Mouse (Mus musculus): Measurements from ENCODE around the gene Gm37240. TPM values are rescaled to one million over a fixed set of nuclear protein-coding genes. Genes with fewer than 3 reads are reported as not detected.

Gene Gm37240
- polyA plus RNA-seq, 1 experiment from 2014 or later: 3.3 TPM

DNA sequence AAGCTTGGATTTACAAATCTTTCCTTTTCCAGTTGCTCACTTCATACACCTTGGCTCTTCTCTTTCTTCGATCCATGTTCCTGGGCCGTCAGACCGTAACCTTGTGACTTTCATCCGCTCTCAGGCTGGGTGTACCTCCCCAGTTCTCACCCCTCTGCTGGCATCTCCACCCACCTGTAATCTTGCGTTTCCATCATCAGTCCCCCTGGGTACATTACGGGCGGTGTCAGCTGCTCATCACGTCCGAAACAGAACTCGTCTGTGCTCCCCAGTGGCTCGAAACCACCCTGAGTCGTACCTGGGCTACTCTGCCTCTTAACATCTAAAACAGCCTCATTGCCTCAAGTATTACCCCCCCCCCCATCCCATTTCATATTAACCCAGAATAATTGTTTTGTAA is 1215.2 kb downstream of the Gm37240 start:
- H3K4me3 ChIP-seq (ENCODE audit: low read depth, low read length): no peak overlapping the region
- WGBS: 90% methylated on average over 12 of the region's 12 CpGs
- TF ChIP-seq CTCF (IDR thresholded peaks at IDR 0.05; ENCODE audit: low read depth): no peak
- H3K27ac ChIP-seq (ENCODE audit: low read depth, low read length): no peak overlapping the region
- no peak overlapping the region for H3K4me2 ChIP-seq (replicated peaks; ENCODE audit: low read depth)
- no peaks in the 10 kb centered on the region for H3K36me3 ChIP-seq (ENCODE audit: control insufficient read depth, insufficient read depth)
- H3K9ac ChIP-seq (ENCODE audit: low read depth, low read length): no peak overlapping the region
- no peaks in the 10 kb centered on the region for H3K9me3 ChIP-seq (ENCODE audit: control insufficient read depth)
- H3K27me3 ChIP-seq (replicated peaks; ENCODE audit: control insufficient read depth, insufficient read depth, low read length): no peaks in the 10 kb centered on the region
- no peaks in the 10 kb centered on the region for H3K4me1 ChIP-seq (replicated peaks; ENCODE audit: control insufficient read depth, insufficient read depth, low read length)
- ATAC-seq: no peak

DNA sequence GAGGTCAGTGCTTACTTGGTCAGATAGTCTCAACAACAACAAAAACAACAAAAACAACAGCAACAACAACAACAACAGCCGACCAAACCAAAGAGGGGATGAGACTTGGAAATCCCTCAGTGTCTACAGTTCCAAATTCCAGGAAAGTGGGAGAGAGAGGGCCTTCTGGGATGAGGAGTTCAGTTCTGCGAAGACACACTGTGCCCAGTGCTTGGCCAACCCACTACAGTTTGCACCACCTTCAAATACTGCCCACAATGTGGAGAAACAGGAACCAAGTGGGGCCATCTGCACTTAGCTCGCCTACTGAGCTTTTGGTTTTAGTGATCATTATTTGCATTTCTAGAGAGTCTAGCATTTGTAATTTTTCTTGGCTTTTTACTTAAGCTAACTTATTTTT is 1218.4 kb downstream of the Gm37240 start:
- Histone ChIP-seq H3K9ac (ENCODE audit: low read depth, low read length) (no peak overlapping the region), H3K36me3 (ENCODE audit: control insufficient read depth, insufficient read depth) (no peaks in the 10 kb centered on the region), H3K4me1 (replicated peaks; ENCODE audit: control insufficient read depth, insufficient read depth, low read length) (no peaks in the 10 kb centered on the region), H3K4me2 (replicated peaks; ENCODE audit: low read depth) (no peak overlapping the region), H3K9me3 (ENCODE audit: control insufficient read depth) (no peaks in the 10 kb centered on the region), H3K27me3 (replicated peaks; ENCODE audit: control insufficient read depth, insufficient read depth, low read length) (0 out of 2 replicates have a peak, but pooled peaks cover 13% of the 10 kb centered on the region), H3K27ac (ENCODE audit: low read depth, low read length) (no peak overlapping the region), H3K4me3 (ENCODE audit: low read depth, low read length) (no peak overlapping the region)
- ATAC-seq: no peak
- 90% methylated on average over 3 of the region's 3 CpGs for WGBS
- TF ChIP-seq CTCF (IDR thresholded peaks at IDR 0.05; ENCODE audit: low read depth): no peak

GRCm38 (mm10) chr3:84665255-84666073 is 1221.9 kb downstream of the Gm37240 start:
- H3K9ac ChIP-seq (ENCODE audit: low read depth, low read length): no peak overlapping the region
- no peak overlapping the region for H3K27ac ChIP-seq (ENCODE audit: low read depth, low read length)
- H3K27me3 ChIP-seq (replicated peaks; ENCODE audit: control insufficient read depth, insufficient read depth, low read length): 0 out of 2 replicates have a peak, but pooled peaks cover 13% of the 10 kb centered on the region
- H3K36me3 ChIP-seq (ENCODE audit: control insufficient read depth, insufficient read depth): no peaks in the 10 kb centered on the region
- H3K4me3 ChIP-seq (ENCODE audit: low read depth, low read length): peak overlapping the region; percentile 15
- ATAC-seq: peak; percentile 43; the same call in 1 of the 2 replicates
- 9% methylated on average over 20 of the region's 21 CpGs for WGBS
- H3K4me2 ChIP-seq (replicated peaks; ENCODE audit: low read depth): peak overlapping the region; percentile 59
- H3K9me3 ChIP-seq (ENCODE audit: control insufficient read depth): no peaks in the 10 kb centered on the region
- TF ChIP-seq CTCF (IDR thresholded peaks at IDR 0.05; ENCODE audit: low read depth): no peak
- H3K4me1 ChIP-seq (replicated peaks; ENCODE audit: control insufficient read depth, insufficient read depth, low read length): no peaks in the 10 kb centered on the region

DNA sequence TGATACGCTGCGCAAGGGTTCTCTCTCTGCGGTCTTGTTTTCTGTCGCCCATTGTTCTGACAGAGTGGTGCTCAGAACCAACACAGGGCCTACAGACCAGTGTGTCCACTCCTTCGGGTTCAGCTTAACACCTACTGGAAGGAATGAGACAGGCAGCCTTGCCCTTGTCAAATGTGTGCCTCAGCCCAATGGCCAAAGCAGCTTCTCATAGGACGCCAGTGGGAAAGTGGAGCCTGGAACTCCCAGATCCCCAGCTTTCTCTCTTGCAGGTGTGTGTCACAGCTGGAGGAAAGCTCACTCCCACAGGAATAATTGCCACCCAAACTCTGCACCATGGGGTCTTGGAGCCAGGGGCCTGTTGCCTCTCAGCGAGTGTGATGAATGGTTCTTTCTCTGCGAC is 1222.6 kb downstream of the Gm37240 start:
- Histone ChIP-seq H3K4me3 (ENCODE audit: low read depth, low read length) (no peak overlapping the region), H3K27me3 (replicated peaks; ENCODE audit: control insufficient read depth, insufficient read depth, low read length) (0 out of 2 replicates have a peak, but pooled peaks cover 13% of the 10 kb centered on the region), H3K27ac (ENCODE audit: low read depth, low read length) (no peak overlapping the region), H3K4me1 (replicated peaks; ENCODE audit: control insufficient read depth, insufficient read depth, low read length) (no peaks in the 10 kb centered on the region), H3K9me3 (ENCODE audit: control insufficient read depth) (no peaks in the 10 kb centered on the region), H3K36me3 (ENCODE audit: control insufficient read depth, insufficient read depth) (no peaks in the 10 kb centered on the region), H3K9ac (ENCODE audit: low read depth, low read length) (no peak overlapping the region), H3K4me2 (replicated peaks; ENCODE audit: low read depth) (no peak overlapping the region)
- 0 out of 2 replicates have a peak, but pooled peaks have one; percentile 7 for TF ChIP-seq CTCF (IDR thresholded peaks at IDR 0.05; ENCODE audit: low read depth)
- no peak for ATAC-seq
- WGBS: 79% methylated on average over 8 of the region's 8 CpGs

DNA sequence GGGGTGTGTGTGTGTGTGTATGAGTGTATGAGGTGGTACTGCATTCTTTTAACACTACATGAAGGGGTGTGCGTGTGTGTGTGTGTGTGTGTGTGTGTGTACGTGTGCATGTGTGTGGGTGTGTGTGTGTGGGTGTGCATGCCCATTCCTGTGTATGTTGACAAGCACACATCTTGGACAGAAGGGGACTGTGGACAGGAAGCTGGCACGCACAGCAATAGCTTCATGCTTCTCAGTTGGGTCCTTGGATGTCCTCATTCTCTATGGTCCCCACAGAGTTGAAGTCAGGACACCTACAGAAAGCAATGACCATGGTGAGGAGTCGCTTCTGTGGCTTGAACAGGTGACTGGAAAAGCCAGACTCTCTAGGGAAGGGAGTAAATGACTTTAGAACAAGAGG is 1223.5 kb downstream of the Gm37240 start:
- 92% methylated on average over 4 of the region's 4 CpGs for WGBS
- ATAC-seq: no peak

GRCm38 (mm10) chr3:84663079-84663478 is 1224.2 kb downstream of the Gm37240 start:
- Histone ChIP-seq H3K27me3 (replicated peaks; ENCODE audit: control insufficient read depth, insufficient read depth, low read length) (0 out of 2 replicates have a peak, but pooled peaks cover 13% of the 10 kb centered on the region), H3K4me2 (replicated peaks; ENCODE audit: low read depth) (no peak overlapping the region), H3K36me3 (ENCODE audit: control insufficient read depth, insufficient read depth) (no peaks in the 10 kb centered on the region), H3K9me3 (ENCODE audit: control insufficient read depth) (no peaks in the 10 kb centered on the region), H3K9ac (ENCODE audit: low read depth, low read length) (no peak overlapping the region), H3K4me3 (ENCODE audit: low read depth, low read length) (no peak overlapping the region), H3K4me1 (replicated peaks; ENCODE audit: control insufficient read depth, insufficient read depth, low read length) (no peaks in the 10 kb centered on the region), H3K27ac (ENCODE audit: low read depth, low read length) (no peak overlapping the region)
- ATAC-seq: no peak
- no peak for TF ChIP-seq CTCF (IDR thresholded peaks at IDR 0.05; ENCODE audit: low read depth)
- WGBS: 76% methylated on average over 12 of the region's 12 CpGs

More for the DNA sequence above, 1223.5 kb downstream of the Gm37240 start:
- H3K9me3 ChIP-seq (ENCODE audit: control insufficient read depth): no peaks in the 10 kb centered on the region
- TF ChIP-seq CTCF (IDR thresholded peaks at IDR 0.05; ENCODE audit: low read depth): no peak
- 0 out of 2 replicates have a peak, but pooled peaks cover 13% of the 10 kb centered on the region for H3K27me3 ChIP-seq (replicated peaks; ENCODE audit: control insufficient read depth, insufficient read depth, low read length)
- no peak overlapping the region for H3K4me2 ChIP-seq (replicated peaks; ENCODE audit: low read depth)
- H3K4me1 ChIP-seq (replicated peaks; ENCODE audit: control insufficient read depth, insufficient read depth, low read length): no peaks in the 10 kb centered on the region
- no peak overlapping the region for H3K4me3 ChIP-seq (ENCODE audit: low read depth, low read length)
- no peak overlapping the region for H3K9ac ChIP-seq (ENCODE audit: low read depth, low read length)
- H3K36me3 ChIP-seq (ENCODE audit: control insufficient read depth, insufficient read depth): no peaks in the 10 kb centered on the region
- H3K27ac ChIP-seq (ENCODE audit: low read depth, low read length): no peak overlapping the region

Measured in intestine, postnatal 0 days (tissue).